Mouse (Mus musculus): ENCODE data around the gene Galnt16. TPM values are rescaled to one million over a fixed set of nuclear protein-coding genes. Genes with fewer than 3 reads are reported as not detected.

The Galnt16 gene
- polyA plus RNA-seq, 1 experiment from 2014 or later = 14.8 TPM

GRCm38 (mm10) chr12:80595968-80596367, 77.9 kb downstream of the Galnt16 start:
- no peak overlapping the region for H3K9ac ChIP-seq (ENCODE audit: low read length)
- no peaks in the 10 kb centered on the region for H3K36me3 ChIP-seq (ENCODE audit: control insufficient read depth, insufficient read depth, low read length)
- no peak overlapping the region for H3K4me2 ChIP-seq (ENCODE audit: low read depth, low read length)
- no peaks in the 10 kb centered on the region for H3K27me3 ChIP-seq (ENCODE audit: control insufficient read depth, insufficient read depth, low read length)
- no peak overlapping the region for H3K27ac ChIP-seq (ENCODE audit: low read length)
- H3K4me3 ChIP-seq (replicated peaks; ENCODE audit: low read length) = no peak overlapping the region
- H3K9me3 ChIP-seq (replicated peaks; ENCODE audit: control insufficient read depth, low read length) = no peaks in the 10 kb centered on the region
- WGBS = 55% methylated on average over 4 of the region's 4 CpGs
- no peak for ATAC-seq (ENCODE audit: insufficient read depth, low FRiP score)
- peaks cover 13% of the 10 kb centered on the region; the same call in 1 of the 2 replicates for H3K4me1 ChIP-seq (ENCODE audit: control insufficient read depth, insufficient read depth, low read length)

GRCm38 (mm10) chr12:80598236-80598635, 80.2 kb downstream of the Galnt16 start:
- Histone ChIP-seq H3K9me3 (replicated peaks; ENCODE audit: control insufficient read depth, low read length) (no peaks in the 10 kb centered on the region), H3K27ac (ENCODE audit: low read length) (peak overlapping the region; percentile 52; the same call in 1 of the 2 replicates), H3K36me3 (ENCODE audit: control insufficient read depth, insufficient read depth, low read length) (no peaks in the 10 kb centered on the region), H3K4me1 (ENCODE audit: control insufficient read depth, insufficient read depth, low read length) (peaks cover 17% of the 10 kb centered on the region), H3K27me3 (ENCODE audit: control insufficient read depth, insufficient read depth, low read length) (no peaks in the 10 kb centered on the region), H3K9ac (ENCODE audit: low read length) (0 out of 2 replicates have a peak overlapping the region, but pooled peaks have one; percentile 14), H3K4me2 (ENCODE audit: low read depth, low read length) (no peak overlapping the region), H3K4me3 (replicated peaks; ENCODE audit: low read length) (no peak overlapping the region)
- WGBS = 30% methylated on average over 7 of the region's 7 CpGs
- ATAC-seq (ENCODE audit: insufficient read depth, low FRiP score) = no peak

- H3K9me3 ChIP-seq (replicated peaks; ENCODE audit: control insufficient read depth, low read length) = no peaks in the 10 kb centered on the region
- H3K9ac ChIP-seq (ENCODE audit: low read length) = 0 out of 2 replicates have a peak overlapping the region, but pooled peaks have one; percentile 14
- H3K36me3 ChIP-seq (ENCODE audit: control insufficient read depth, insufficient read depth, low read length) = no peaks in the 10 kb centered on the region
- H3K4me3 ChIP-seq (replicated peaks; ENCODE audit: low read length) = no peak overlapping the region
- peak; percentile 68; the same call in 1 of the 2 replicates for ATAC-seq (ENCODE audit: insufficient read depth, low FRiP score)
- H3K27ac ChIP-seq (ENCODE audit: low read length) = peak overlapping the region; percentile 52; the same call in 1 of the 2 replicates
- no peaks in the 10 kb centered on the region for H3K27me3 ChIP-seq (ENCODE audit: control insufficient read depth, insufficient read depth, low read length)
- peaks cover 22% of the 10 kb centered on the region for H3K4me1 ChIP-seq (ENCODE audit: control insufficient read depth, insufficient read depth, low read length)
- 51% methylated on average over 6 of the region's 6 CpGs for WGBS
- H3K4me2 ChIP-seq (ENCODE audit: low read depth, low read length) = no peak overlapping the region
Observed at GRCm38 (mm10) chr12:80598756-80599155, 80.7 kb downstream of the Galnt16 start.

GRCm38 (mm10) chr12:80601597-80602269, 83.7 kb downstream of the Galnt16 start:
- peaks cover 34% of the 10 kb centered on the region for H3K4me1 ChIP-seq (ENCODE audit: control insufficient read depth, insufficient read depth, low read length)
- 81% methylated on average over 9 of the region's 9 CpGs for WGBS
- no peak overlapping the region for H3K9ac ChIP-seq (ENCODE audit: low read length)
- no peak overlapping the region for H3K4me2 ChIP-seq (ENCODE audit: low read depth, low read length)
- H3K36me3 ChIP-seq (ENCODE audit: control insufficient read depth, insufficient read depth, low read length) = no peaks in the 10 kb centered on the region
- no peaks in the 10 kb centered on the region for H3K27me3 ChIP-seq (ENCODE audit: control insufficient read depth, insufficient read depth, low read length)
- no peak overlapping the region for H3K27ac ChIP-seq (ENCODE audit: low read length)
- no peak overlapping the region for H3K4me3 ChIP-seq (replicated peaks; ENCODE audit: low read length)
- H3K9me3 ChIP-seq (replicated peaks; ENCODE audit: control insufficient read depth, low read length) = no peaks in the 10 kb centered on the region
- no peak for ATAC-seq (ENCODE audit: insufficient read depth, low FRiP score)

GRCm38 (mm10) chr12:80602432-80602831, 84.4 kb downstream of the Galnt16 start:
- no peaks in the 10 kb centered on the region for H3K36me3 ChIP-seq (ENCODE audit: control insufficient read depth, insufficient read depth, low read length)
- no peak overlapping the region for H3K27ac ChIP-seq (ENCODE audit: low read length)
- WGBS = 88% methylated on average over 5 of the region's 5 CpGs
- no peak for ATAC-seq (ENCODE audit: insufficient read depth, low FRiP score)
- peaks cover 34% of the 10 kb centered on the region for H3K4me1 ChIP-seq (ENCODE audit: control insufficient read depth, insufficient read depth, low read length)
- H3K4me3 ChIP-seq (replicated peaks; ENCODE audit: low read length) = no peak overlapping the region
- no peak overlapping the region for H3K4me2 ChIP-seq (ENCODE audit: low read depth, low read length)
- no peaks in the 10 kb centered on the region for H3K27me3 ChIP-seq (ENCODE audit: control insufficient read depth, insufficient read depth, low read length)
- H3K9ac ChIP-seq (ENCODE audit: low read length) = no peak overlapping the region
- H3K9me3 ChIP-seq (replicated peaks; ENCODE audit: control insufficient read depth, low read length) = no peaks in the 10 kb centered on the region

GRCm38 (mm10) chr12:80603566-80603965, 85.5 kb downstream of the Galnt16 start:
- no peaks in the 10 kb centered on the region for H3K27me3 ChIP-seq (ENCODE audit: control insufficient read depth, insufficient read depth, low read length)
- no peaks in the 10 kb centered on the region for H3K36me3 ChIP-seq (ENCODE audit: control insufficient read depth, insufficient read depth, low read length)
- peaks cover 28% of the 10 kb centered on the region for H3K4me1 ChIP-seq (ENCODE audit: control insufficient read depth, insufficient read depth, low read length)
- H3K27ac ChIP-seq (ENCODE audit: low read length) = peak overlapping the region; percentile 40
- no peak overlapping the region for H3K4me2 ChIP-seq (ENCODE audit: low read depth, low read length)
- WGBS = 9% methylated on average over 4 of the region's 4 CpGs
- H3K9me3 ChIP-seq (replicated peaks; ENCODE audit: control insufficient read depth, low read length) = no peaks in the 10 kb centered on the region
- no peak overlapping the region for H3K9ac ChIP-seq (ENCODE audit: low read length)
- no peak overlapping the region for H3K4me3 ChIP-seq (replicated peaks; ENCODE audit: low read length)
- ATAC-seq (ENCODE audit: insufficient read depth, low FRiP score) = peak; percentile 78

- Histone ChIP-seq H3K4me3 (replicated peaks; ENCODE audit: low read length) (no peak overlapping the region), H3K36me3 (ENCODE audit: control insufficient read depth, insufficient read depth, low read length) (no peaks in the 10 kb centered on the region), H3K4me2 (ENCODE audit: low read depth, low read length) (no peak overlapping the region), H3K9me3 (replicated peaks; ENCODE audit: control insufficient read depth, low read length) (no peaks in the 10 kb centered on the region), H3K27ac (ENCODE audit: low read length) (peak overlapping the region; percentile 40), H3K4me1 (ENCODE audit: control insufficient read depth, insufficient read depth, low read length) (peaks cover 21% of the 10 kb centered on the region), H3K27me3 (ENCODE audit: control insufficient read depth, insufficient read depth, low read length) (no peaks in the 10 kb centered on the region), H3K9ac (ENCODE audit: low read length) (no peak overlapping the region)
- no peak for ATAC-seq (ENCODE audit: insufficient read depth, low FRiP score)
- 79% methylated on average over 2 of the region's 2 CpGs for WGBS
Observed at GRCm38 (mm10) chr12:80604218-80604617, 86.1 kb downstream of the Galnt16 start.

GRCm38 (mm10) chr12:80608576-80608975, 90.5 kb downstream of the Galnt16 start:
- WGBS = 70% methylated on average over 1 of the region's 1 CpGs
- no peak overlapping the region for H3K27ac ChIP-seq (ENCODE audit: low read length)
- H3K4me3 ChIP-seq (replicated peaks; ENCODE audit: low read length) = no peak overlapping the region
- no peak for ATAC-seq (ENCODE audit: insufficient read depth, low FRiP score)
- no peaks in the 10 kb centered on the region for H3K36me3 ChIP-seq (ENCODE audit: control insufficient read depth, insufficient read depth, low read length)
- no peak overlapping the region for H3K9ac ChIP-seq (ENCODE audit: low read length)
- no peaks in the 10 kb centered on the region for H3K9me3 ChIP-seq (replicated peaks; ENCODE audit: control insufficient read depth, low read length)
- H3K4me1 ChIP-seq (ENCODE audit: control insufficient read depth, insufficient read depth, low read length) = peaks cover 14% of the 10 kb centered on the region
- H3K27me3 ChIP-seq (ENCODE audit: control insufficient read depth, insufficient read depth, low read length) = no peaks in the 10 kb centered on the region
- H3K4me2 ChIP-seq (ENCODE audit: low read depth, low read length) = no peak overlapping the region

GRCm38 (mm10) chr12:80609928-80610327, 91.9 kb downstream of the Galnt16 start:
- Histone ChIP-seq H3K4me1 (ENCODE audit: control insufficient read depth, insufficient read depth, low read length) (0 out of 2 replicates have a peak, but pooled peaks cover under 1% of the 10 kb centered on the region), H3K9me3 (replicated peaks; ENCODE audit: control insufficient read depth, low read length) (no peaks in the 10 kb centered on the region), H3K36me3 (ENCODE audit: control insufficient read depth, insufficient read depth, low read length) (no peaks in the 10 kb centered on the region), H3K27ac (ENCODE audit: low read length) (no peak overlapping the region), H3K27me3 (ENCODE audit: control insufficient read depth, insufficient read depth, low read length) (no peaks in the 10 kb centered on the region), H3K4me2 (ENCODE audit: low read depth, low read length) (no peak overlapping the region), H3K4me3 (replicated peaks; ENCODE audit: low read length) (no peak overlapping the region), H3K9ac (ENCODE audit: low read length) (no peak overlapping the region)
- WGBS = 68% methylated on average over 3 of the region's 3 CpGs
- ATAC-seq (ENCODE audit: insufficient read depth, low FRiP score) = no peak

All from stomach, embryonic 16.5 days (tissue).